Mouse (Mus musculus) yolk sac, embryonic 10.5 days (tissue): ENCODE measurements around the gene Tacc2.

Experiments used
- DNase-seq: peaks from one replicate; pipeline ENCODE4 v3.0.0-alpha.2; 2017; ENCODE audit warnings: low spot score

Gene Tacc2

GRCm38 (mm10) chr7:130773914-130774630 is 196.8 kb downstream of the Tacc2 start, which contains the start of gene Btbd16:
TSS of gene Btbd16 (plus strand) at chr7:130774069.
- no peak for DNase-seq

- no peak for DNase-seq
Measured at GRCm38 (mm10) chr7:130780866-130781419, 203.7 kb downstream of the Tacc2 start.

DNA sequence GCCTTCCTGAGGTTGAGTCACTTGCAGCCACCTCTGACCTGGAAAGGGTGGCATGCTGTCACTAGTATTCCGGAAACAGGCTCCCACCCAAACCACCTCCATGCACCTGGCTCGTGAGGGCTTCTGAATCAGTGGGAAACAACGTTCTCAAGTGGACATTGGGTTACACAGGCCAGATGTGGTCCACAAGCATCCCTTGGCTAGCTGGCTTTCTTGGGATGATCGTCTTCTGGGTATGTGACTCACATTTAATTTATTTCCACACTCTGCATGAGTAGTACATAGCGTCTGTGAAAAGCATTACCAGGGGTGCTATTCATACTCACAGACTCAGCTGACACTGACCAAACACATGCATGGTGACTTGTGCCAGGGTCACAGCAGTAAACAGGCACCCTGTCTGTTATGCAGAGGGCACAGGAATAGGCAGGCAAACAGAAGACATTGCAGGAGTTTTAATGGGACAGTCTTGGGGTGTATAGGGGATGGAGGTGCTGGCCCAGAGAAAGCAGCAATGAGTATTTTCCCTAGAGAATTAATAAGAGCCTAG is 205.3 kb downstream of the Tacc2 start:
- no peak for DNase-seq

GRCm38 (mm10) chr7:130785923-130786575 is 208.8 kb downstream of the Tacc2 start:
- no peak for DNase-seq

GRCm38 (mm10) chr7:130786708-130787107 is 209.5 kb downstream of the Tacc2 start:
- DNase-seq, result no peak

- DNase-seq, result no peak
Measured at GRCm38 (mm10) chr7:130787537-130787936, 210.3 kb downstream of the Tacc2 start.

DNA sequence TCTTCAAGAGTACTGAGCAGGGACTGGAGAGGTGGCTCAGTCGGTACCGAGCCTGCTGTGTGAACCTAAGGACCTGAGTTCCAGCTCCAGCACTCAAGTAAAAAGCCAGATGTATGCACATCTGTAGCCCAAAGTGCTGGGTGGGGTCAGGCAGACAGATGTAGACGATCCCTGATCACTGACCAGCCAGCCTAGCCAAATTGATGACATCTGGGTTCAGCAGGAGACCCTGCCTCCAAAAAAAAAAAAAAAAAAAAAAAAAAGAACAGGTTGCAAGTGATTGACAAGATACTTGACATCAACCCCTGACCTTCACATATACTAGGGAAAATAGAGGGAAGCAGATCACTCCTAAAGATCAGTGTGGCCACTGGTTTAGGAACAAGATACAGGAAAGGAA is 211.7 kb downstream of the Tacc2 start:
- DNase-seq, result no peak

GRCm38 (mm10) chr7:130789456-130789855 is 212.2 kb downstream of the Tacc2 start:
- DNase-seq, result no peak

- DNase-seq, result no peak
Measured at GRCm38 (mm10) chr7:130793671-130794070, 216.4 kb downstream of the Tacc2 start.

DNA sequence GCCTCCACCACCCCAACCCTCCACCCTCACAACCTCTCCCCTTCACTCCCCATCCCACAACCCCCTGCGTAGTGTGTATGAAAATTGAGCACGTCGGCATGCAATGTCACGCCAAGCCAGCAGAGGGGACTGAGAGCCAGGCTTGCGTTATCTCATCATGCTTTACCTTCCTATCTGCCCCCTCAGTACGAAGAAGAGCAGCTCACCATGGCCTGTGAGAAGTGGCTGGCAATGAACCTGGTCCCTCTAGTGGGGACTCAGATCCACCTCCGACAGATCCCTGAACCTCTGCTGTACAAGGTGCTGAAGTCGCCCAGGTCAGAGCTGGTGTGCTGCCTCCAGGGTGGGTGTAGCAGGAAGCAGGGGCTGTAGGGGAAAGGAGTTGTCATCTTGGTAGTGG is 219.5 kb downstream of the Tacc2 start:
- DNase-seq, result no peak

GRCm38 (mm10) chr7:130797524-130797923 is 220.3 kb downstream of the Tacc2 start:
- no peak for DNase-seq

DNA sequence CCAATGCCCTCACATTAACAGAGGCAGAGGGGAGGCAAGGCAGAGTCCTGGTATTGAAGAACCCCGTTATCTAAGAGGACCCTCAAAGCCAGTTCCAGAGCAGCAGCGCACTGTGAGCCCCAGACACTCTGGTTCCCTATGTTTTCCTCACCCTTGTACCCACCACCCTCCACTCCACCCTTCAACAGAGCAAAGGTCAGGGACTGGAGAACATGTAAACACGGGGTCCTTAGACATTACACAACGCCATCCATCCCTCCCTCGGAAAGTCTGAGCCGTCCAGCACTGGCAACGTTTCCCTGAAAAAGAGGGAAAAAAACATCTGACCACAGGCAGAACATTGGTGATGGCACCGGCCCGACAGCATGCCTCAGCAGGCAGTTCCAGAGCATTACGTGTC is 222.2 kb downstream of the Tacc2 start:
- DNase-seq, result peak; percentile 52

- DNase-seq, result no peak
Measured at GRCm38 (mm10) chr7:130800681-130801080, 223.4 kb downstream of the Tacc2 start.

GRCm38 (mm10) chr7:130801811-130802210 is 224.6 kb downstream of the Tacc2 start:
- DNase-seq, result no peak

DNA sequence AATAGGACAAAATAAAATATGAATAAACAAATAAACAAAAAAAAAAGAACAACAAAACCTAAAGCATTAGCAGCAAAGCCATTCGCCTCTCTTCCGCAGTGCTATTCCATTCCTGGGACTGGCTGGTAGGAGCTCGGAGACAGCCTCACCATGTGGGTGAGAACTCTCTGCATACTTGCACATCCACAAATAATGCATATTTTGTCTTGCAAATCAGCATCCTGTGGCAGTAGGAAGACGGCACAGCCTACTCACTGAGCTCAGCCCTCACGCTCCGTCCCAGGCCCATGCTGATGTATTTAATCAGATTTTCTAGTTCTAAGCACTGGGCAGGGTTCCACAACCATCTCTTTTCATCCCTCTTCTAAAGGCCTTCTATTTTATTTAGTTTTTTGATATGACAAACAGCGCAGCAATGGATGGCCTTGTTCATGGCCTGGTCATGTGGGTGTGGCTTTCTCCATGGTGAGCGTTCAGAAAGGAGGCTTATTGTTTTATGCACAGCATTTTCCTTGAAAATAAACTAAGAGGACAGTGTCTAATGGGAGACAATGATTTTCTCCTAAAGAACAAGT is 226.1 kb downstream of the Tacc2 start:
- DNase-seq, result no peak

DNA sequence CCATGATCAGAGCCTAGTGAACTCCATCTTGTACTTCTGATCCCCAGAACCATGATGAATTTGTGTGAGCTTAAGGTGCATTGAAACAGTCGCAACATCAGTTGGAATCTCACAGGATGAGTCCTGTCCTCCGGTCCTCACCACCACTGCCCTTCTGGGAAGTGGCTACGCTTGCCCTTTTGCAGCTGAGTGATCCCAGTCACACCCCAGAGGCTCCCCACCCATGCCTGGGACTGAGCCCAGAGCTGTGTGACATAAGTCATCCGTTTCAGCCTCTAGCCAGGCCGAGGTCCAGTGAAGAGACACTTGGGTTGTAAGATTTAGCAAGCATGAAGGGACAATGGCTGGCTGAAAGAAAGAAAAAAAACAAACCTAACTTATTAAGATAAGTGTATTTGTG is 227.8 kb downstream of the Tacc2 start:
- DNase-seq, result no peak

GRCm38 (mm10) chr7:130807749-130808148 is 230.5 kb downstream of the Tacc2 start:
- DNase-seq, result no peak

DNA sequence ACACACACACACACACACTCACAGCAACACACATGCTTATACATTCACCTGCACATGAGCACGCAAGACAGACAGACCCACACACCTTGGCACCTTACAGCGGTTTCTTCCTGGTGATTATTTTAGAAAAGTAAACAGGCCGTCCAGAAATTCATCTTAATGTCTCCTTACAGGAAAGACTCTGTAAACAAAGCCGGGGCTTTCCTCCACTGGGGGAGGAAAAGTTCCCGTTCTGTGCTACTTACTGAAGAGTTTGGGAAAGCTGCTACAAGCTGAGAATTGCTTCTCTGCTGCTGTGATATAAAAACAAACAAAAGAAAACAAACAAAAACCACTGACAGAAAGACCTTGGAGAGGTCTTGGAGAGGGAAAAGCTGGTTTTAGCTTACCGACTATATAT is 231.5 kb downstream of the Tacc2 start:
- no peak for DNase-seq

GRCm38 (mm10) chr7:130810238-130810637 is 233.0 kb downstream of the Tacc2 start:
- no peak for DNase-seq

GRCm38 (mm10) chr7:130812407-130812806 is 235.2 kb downstream of the Tacc2 start:
- peak; percentile 62 for DNase-seq
